Mouse (Mus musculus) left cerebral cortex, adult 9 months (tissue): ENCODE data around the gene Gna14.

Experiments
- DNase-seq, 2 experiments: peaks; one replicate each; pipeline ENCODE4 v3.0.0; 2022; ENCODE audit warnings: low spot score in 2 of 2

The Gna14 gene

GRCm38 (mm10) chr19:16435531-16436231 lies at the start of gene Gna14:
Gene Gna14, plus strand, starts transcription at chr19:16435762.
- DNase-seq: peak in 1 of 2 experiments; percentile 23

GRCm38 (mm10) chr19:16386514-16386913 lies 49.0 kb upstream of the Gna14 start:
- peak; percentile 23 to 61 for DNase-seq

- DNase-seq: no peak
Measured at GRCm38 (mm10) chr19:16390192-16390795, 45.3 kb upstream of the Gna14 start.

GRCm38 (mm10) chr19:16394381-16394780 lies 41.2 kb upstream of the Gna14 start:
- no peak for DNase-seq

- no peak for DNase-seq
Measured at GRCm38 (mm10) chr19:16403101-16403500, 32.5 kb upstream of the Gna14 start.

- DNase-seq: no peak
Measured at GRCm38 (mm10) chr19:16407727-16408126, 27.8 kb upstream of the Gna14 start.

- DNase-seq: no peak
Measured at GRCm38 (mm10) chr19:16411302-16411701, 24.3 kb upstream of the Gna14 start.

GRCm38 (mm10) chr19:16418086-16418663 lies 17.4 kb upstream of the Gna14 start:
- no peak for DNase-seq

- no peak for DNase-seq
Measured at GRCm38 (mm10) chr19:16425596-16425995, 10.0 kb upstream of the Gna14 start.

- DNase-seq: no peak
Measured at GRCm38 (mm10) chr19:16431368-16431767, 4.2 kb upstream of the Gna14 start.

- DNase-seq: no peak
Measured at GRCm38 (mm10) chr19:16434879-16435278, 683 bp upstream of the Gna14 start.

- no peak for DNase-seq
Measured at GRCm38 (mm10) chr19:16436335-16437169, 990 bp downstream of the Gna14 start.

- DNase-seq: no peak
Measured at GRCm38 (mm10) chr19:16437170-16437483, 1.6 kb downstream of the Gna14 start.

GRCm38 (mm10) chr19:16437906-16438305 lies 2.3 kb downstream of the Gna14 start:
- no peak for DNase-seq

GRCm38 (mm10) chr19:16439278-16439677 lies 3.7 kb downstream of the Gna14 start:
- no peak for DNase-seq

GRCm38 (mm10) chr19:16439834-16440233 lies 4.3 kb downstream of the Gna14 start:
- DNase-seq: no peak

- DNase-seq: no peak
Measured at GRCm38 (mm10) chr19:16441329-16441728, 5.8 kb downstream of the Gna14 start.

GRCm38 (mm10) chr19:16443335-16443734 lies 7.8 kb downstream of the Gna14 start:
- no peak for DNase-seq

GRCm38 (mm10) chr19:16446612-16447011 lies 11.1 kb downstream of the Gna14 start:
- DNase-seq: no peak

- DNase-seq: no peak
Measured at GRCm38 (mm10) chr19:16447832-16448621, 12.5 kb downstream of the Gna14 start.

GRCm38 (mm10) chr19:16448796-16449195 lies 13.2 kb downstream of the Gna14 start:
- no peak for DNase-seq

- no peak for DNase-seq
Measured at GRCm38 (mm10) chr19:16450824-16451223, 15.3 kb downstream of the Gna14 start.
